Comparison of ENCODE assay signal across 7 mouse cellular contexts in genomic region chr11:103141101-103141943, GRCm38 (mm10). TPM values are rescaled to one million over a fixed set of nuclear protein-coding genes. Genes with fewer than 3 reads are reported as not detected.
DNase-seq lines count a peak whose midpoint lies in the region; ATAC-seq and TF ChIP-seq lines count a peak whose summit lies in the region.

No protein-coding gene starts in this region.

- no peaks in the 10 kb centered on the region for H3K27me3 ChIP-seq in kidney, embryonic 14.5 days (ENCODE audit: control insufficient read depth, insufficient read depth, low read length)
- H3K27me3 ChIP-seq in lung, embryonic 16.5 days (ENCODE audit: control insufficient read depth, insufficient read depth, low read depth, low read length) = no peaks in the 10 kb centered on the region
- H3K27me3 ChIP-seq in stomach, postnatal 0 days (ENCODE audit: control insufficient read depth, insufficient read depth, low read length) = no peaks in the 10 kb centered on the region

- WGBS in kidney, embryonic 14.5 days = 18% methylated on average over 10 of the region's 11 CpGs
- WGBS in lung, embryonic 16.5 days = 12% methylated on average over 11 of the region's 11 CpGs
- WGBS in stomach, postnatal 0 days = 14% methylated on average over 11 of the region's 11 CpGs

- H3K9ac ChIP-seq in kidney, embryonic 14.5 days (ENCODE audit: low read depth, low read length) = peak overlapping the region; percentile 40; the same call in 1 of the 2 replicates
- H3K9ac ChIP-seq in lung, embryonic 16.5 days (ENCODE audit: low read length) = peak overlapping the region; percentile 50
- H3K9ac ChIP-seq in stomach, postnatal 0 days (ENCODE audit: low read length) = peak overlapping the region; percentile 32

- peak; percentile 88 for DNase-seq in adipocyte (ENCODE audit: low spot score)
- DNase-seq in heart, adult 9 months (ENCODE audit: low spot score in 2 of 2) = peak; percentile 74 to 75
- peak; percentile 88 for DNase-seq in stomach, postnatal 0 days (ENCODE audit: low spot score)
- no peak for DNase-seq in spleen, postnatal 14 days (ENCODE audit: low spot score in 2 of 2)

- TF ChIP-seq EP300 in stomach, postnatal 0 days (optimal IDR thresholded peaks at IDR 0.05) = no peak

- peak overlapping the region; percentile 96 for H3K27ac ChIP-seq in brown adipose tissue, adult 24 weeks (replicated peaks; ENCODE audit: low read depth, low read length)
- peak overlapping the region; percentile 79 for H3K27ac ChIP-seq in kidney, embryonic 14.5 days (ENCODE audit: low read depth, low read length)
- peak overlapping the region; percentile 95 for H3K27ac ChIP-seq in lung, embryonic 16.5 days (ENCODE audit: low read length)
- H3K27ac ChIP-seq in stomach, postnatal 0 days (replicated peaks) = peak overlapping the region; percentile 94

- TF ChIP-seq CTCF in stomach, postnatal 0 days (IDR thresholded peaks at IDR 0.05; ENCODE audit: low read depth) = 0 out of 2 replicates have a peak, but pooled peaks have one; percentile 1

- H3K36me3 ChIP-seq in kidney, embryonic 14.5 days (ENCODE audit: control insufficient read depth, insufficient read depth, low read length) = peaks cover 6% of the 10 kb centered on the region; the same call in 1 of the 2 replicates
- H3K36me3 ChIP-seq in lung, embryonic 16.5 days (ENCODE audit: control insufficient read depth, insufficient read depth, low read length) = peaks cover 8% of the 10 kb centered on the region; the same call in 1 of the 2 replicates
- 0 out of 2 replicates have a peak, but pooled peaks cover 3% of the 10 kb centered on the region for H3K36me3 ChIP-seq in stomach, postnatal 0 days (ENCODE audit: control insufficient read depth, insufficient read depth, low read length)

- peaks cover 41% of the 10 kb centered on the region for H3K4me1 ChIP-seq in brown adipose tissue, adult 24 weeks (ENCODE audit: control insufficient read depth, insufficient read depth, insufficient read length, low read length)
- H3K4me1 ChIP-seq in kidney, embryonic 14.5 days (ENCODE audit: control insufficient read depth, insufficient read depth, low read length) = peaks cover 29% of the 10 kb centered on the region
- H3K4me1 ChIP-seq in lung, embryonic 16.5 days (replicated peaks; ENCODE audit: control insufficient read depth, insufficient read depth, low read length) = peaks cover 30% of the 10 kb centered on the region
- peaks cover 17% of the 10 kb centered on the region for H3K4me1 ChIP-seq in stomach, postnatal 0 days (replicated peaks; ENCODE audit: control insufficient read depth, insufficient read depth)

- peak; percentile 48; the same call in 1 of the 2 replicates for ATAC-seq in kidney, embryonic 14.5 days (ENCODE audit: low FRiP score, low TSS enrichment)
- peak; percentile 87 for ATAC-seq in lung, embryonic 16.5 days (ENCODE audit: low read depth)
- ATAC-seq in stomach, postnatal 0 days (ENCODE audit: low FRiP score, low TSS enrichment) = peak; percentile 86

- H3K4me3 ChIP-seq in brown adipose tissue, adult 24 weeks (ENCODE audit: insufficient read depth, low read depth, low read length) = 0 out of 2 replicates have a peak overlapping the region, but pooled peaks have one; percentile 32
- H3K4me3 ChIP-seq in kidney, embryonic 14.5 days (ENCODE audit: low read length) = no peak overlapping the region
- H3K4me3 ChIP-seq in lung, embryonic 16.5 days (ENCODE audit: low read length) = no peak overlapping the region
- H3K4me3 ChIP-seq in stomach, postnatal 0 days (ENCODE audit: low read depth, low read length) = no peak overlapping the region

- H3K9me3 ChIP-seq in kidney, embryonic 14.5 days (ENCODE audit: control insufficient read depth, low read length) = no peaks in the 10 kb centered on the region
- no peaks in the 10 kb centered on the region for H3K9me3 ChIP-seq in lung, embryonic 16.5 days (ENCODE audit: control insufficient read depth, low read length)
- no peaks in the 10 kb centered on the region for H3K9me3 ChIP-seq in stomach, postnatal 0 days (ENCODE audit: control insufficient read depth, low read length)

- H3K4me2 ChIP-seq in kidney, embryonic 14.5 days (replicated peaks; ENCODE audit: low read depth, low read length) = peak overlapping the region; percentile 8; the same call in 1 of the 2 replicates
- H3K4me2 ChIP-seq in lung, embryonic 16.5 days (ENCODE audit: low read depth, low read length) = peak overlapping the region; percentile 17; the same call in 1 of the 2 replicates
- peak overlapping the region; percentile 11; the same call in 1 of the 2 replicates for H3K4me2 ChIP-seq in stomach, postnatal 0 days (replicated peaks; ENCODE audit: low read depth)

RNA-seq across cellular contexts. Expression of gene Hexim2, which starts 9.1 kb away (rescaled TPM):
- polyA plus RNA-seq in brown adipose tissue, adult 24 weeks (2012; ENCODE audit: insufficient read depth, insufficient read length, missing spikeins) = 3.2 and 4.2 TPM in 2 replicates
- polyA plus RNA-seq in kidney, embryonic 14.5 days (2014; fragmentation: Nextera tagmentation; extraction: Ambion mirVana) = 8.3 and 10.3 TPM in 2 replicates
- 8.7 and 10.1 TPM in 2 replicates for polyA plus RNA-seq in lung, embryonic 16.5 days (2015; fragmentation: Nextera tagmentation; extraction: Ambion mirVana)
- 3.7 and 4.4 TPM in 2 replicates for polyA plus RNA-seq in stomach, postnatal 0 days (2015; fragmentation: Nextera tagmentation; extraction: Ambion mirVana)

RNA-seq across cellular contexts. Expression of gene Hexim1, which starts 25.3 kb away (rescaled TPM):
- polyA plus RNA-seq in brown adipose tissue, adult 24 weeks (2012; ENCODE audit: insufficient read depth, insufficient read length, missing spikeins) = 36.0 and 40.8 TPM in 2 replicates
- polyA plus RNA-seq in kidney, embryonic 14.5 days (2014; fragmentation: Nextera tagmentation; extraction: Ambion mirVana) = 7.1 and 8.9 TPM in 2 replicates
- polyA plus RNA-seq in lung, embryonic 16.5 days (2015; fragmentation: Nextera tagmentation; extraction: Ambion mirVana) = 4.6 and 5.2 TPM in 2 replicates
- polyA plus RNA-seq in stomach, postnatal 0 days (2015; fragmentation: Nextera tagmentation; extraction: Ambion mirVana) = 3.8 and 4.1 TPM in 2 replicates

RNA-seq across cellular contexts. Expression of gene Fmnl1, which starts 29.6 kb away (rescaled TPM):
- polyA plus RNA-seq in brown adipose tissue, adult 24 weeks (2012; ENCODE audit: insufficient read depth, insufficient read length, missing spikeins) = 2.8 and 3.8 TPM in 2 replicates
- 1.1 and 4.0 TPM in 2 replicates for polyA plus RNA-seq in kidney, embryonic 14.5 days (2014; fragmentation: Nextera tagmentation; extraction: Ambion mirVana)
- 2.9 and 3.0 TPM in 2 replicates for polyA plus RNA-seq in lung, embryonic 16.5 days (2015; fragmentation: Nextera tagmentation; extraction: Ambion mirVana)
- 0.86 and 1.1 TPM in 2 replicates for polyA plus RNA-seq in stomach, postnatal 0 days (2015; fragmentation: Nextera tagmentation; extraction: Ambion mirVana)

RNA-seq across cellular contexts. Expression of gene Acbd4, which starts 39.8 kb away (rescaled TPM):
- 95.3 and 183 TPM in 2 replicates for polyA plus RNA-seq in brown adipose tissue, adult 24 weeks (2012; ENCODE audit: insufficient read depth, insufficient read length, missing spikeins)
- 15.8 and 16.9 TPM in 2 replicates for polyA plus RNA-seq in kidney, embryonic 14.5 days (2014; fragmentation: Nextera tagmentation; extraction: Ambion mirVana)
- polyA plus RNA-seq in lung, embryonic 16.5 days (2015; fragmentation: Nextera tagmentation; extraction: Ambion mirVana) = 22.8 and 28.7 TPM in 2 replicates
- polyA plus RNA-seq in stomach, postnatal 0 days (2015; fragmentation: Nextera tagmentation; extraction: Ambion mirVana) = 28.6 and 36.7 TPM in 2 replicates

RNA-seq across cellular contexts. Expression of gene Plcd3, which starts 39.9 kb away (rescaled TPM):
- polyA plus RNA-seq in brown adipose tissue, adult 24 weeks (2012; ENCODE audit: insufficient read depth, insufficient read length, missing spikeins) = 6.1 and 6.2 TPM in 2 replicates
- polyA plus RNA-seq in kidney, embryonic 14.5 days (2014; fragmentation: Nextera tagmentation; extraction: Ambion mirVana) = 3.2 and 4.4 TPM in 2 replicates
- polyA plus RNA-seq in lung, embryonic 16.5 days (2015; fragmentation: Nextera tagmentation; extraction: Ambion mirVana) = 3.1 and 3.3 TPM in 2 replicates
- polyA plus RNA-seq in stomach, postnatal 0 days (2015; fragmentation: Nextera tagmentation; extraction: Ambion mirVana) = 4.2 and 5.0 TPM in 2 replicates

Comparison
In these comparisons a context has a peak if more than half of its experiments do, and no peak if none do; other contexts are left out.
1. DNase-seq: peak in adipocyte (single experiment), heart, adult 9 months (2 of 2) and stomach, postnatal 0 days (single experiment); none in spleen, postnatal 14 days (0 of 2).
2. Peak in every context shown above with its lines, with median percentiles within 50 percentile points of each other: H3K27ac ChIP-seq, ATAC-seq, H3K4me2 ChIP-seq and H3K9ac ChIP-seq.